Mouse (Mus musculus): ENCODE measurements around the gene Slc25a13. TPM values are rescaled to one million over a fixed set of nuclear protein-coding genes. Genes with fewer than 3 reads are reported as not detected.

Gene Slc25a13
- polyA plus RNA-seq, 1 experiment from 2014 or later, result 55.2 TPM

GRCm38 (mm10) chr6:6121904-6122303 is 95.1 kb downstream of the Slc25a13 start:
- WGBS, result 88% methylated on average over 5 of the region's 5 CpGs
- Histone ChIP-seq H3K27me3 (replicated peaks; ENCODE audit: low read depth, poor library complexity, severe bottlenecking) (no peaks in the 10 kb centered on the region), H3K27ac (replicated peaks) (no peak overlapping the region), H3K4me1 (no peaks in the 10 kb centered on the region), H3K9me3 (no peaks in the 10 kb centered on the region), H3K36me3 (replicated peaks) (peaks cover 16% of the 10 kb centered on the region), H3K4me3 (no peak overlapping the region)
- no peak for DNase-seq (ENCODE audit: low spot score)

- no peak for DNase-seq (ENCODE audit: low spot score)
- peaks cover 24% of the 10 kb centered on the region for H3K36me3 ChIP-seq (replicated peaks)
- no peak overlapping the region for H3K4me3 ChIP-seq
- no peaks in the 10 kb centered on the region for H3K27me3 ChIP-seq (replicated peaks; ENCODE audit: low read depth, poor library complexity, severe bottlenecking)
- H3K9me3 ChIP-seq, result no peaks in the 10 kb centered on the region
- H3K4me1 ChIP-seq, result peaks cover 3% of the 10 kb centered on the region; the same call in 1 of the 2 replicates
- WGBS, result 92% methylated on average over 4 of the region's 4 CpGs
- no peak overlapping the region for H3K27ac ChIP-seq (replicated peaks)
These were observed 96.1 kb downstream of the Slc25a13 start for GRCm38 (mm10) chr6:6120841-6121240.

GRCm38 (mm10) chr6:6115771-6116170 is 101.2 kb downstream of the Slc25a13 start:
- Histone ChIP-seq H3K27ac (replicated peaks) (no peak overlapping the region), H3K27me3 (replicated peaks; ENCODE audit: low read depth, poor library complexity, severe bottlenecking) (no peaks in the 10 kb centered on the region), H3K9me3 (no peaks in the 10 kb centered on the region), H3K36me3 (replicated peaks) (peaks cover 45% of the 10 kb centered on the region), H3K4me3 (no peak overlapping the region), H3K4me1 (peaks cover 21% of the 10 kb centered on the region)
- DNase-seq (ENCODE audit: low spot score), result no peak
- WGBS, result 83% methylated on average over 8 of the region's 8 CpGs

- Histone ChIP-seq H3K9me3 (no peaks in the 10 kb centered on the region), H3K36me3 (replicated peaks) (peaks cover 51% of the 10 kb centered on the region), H3K27me3 (replicated peaks; ENCODE audit: low read depth, poor library complexity, severe bottlenecking) (no peaks in the 10 kb centered on the region), H3K4me3 (no peak overlapping the region), H3K4me1 (peaks cover 21% of the 10 kb centered on the region), H3K27ac (replicated peaks) (no peak overlapping the region)
- peak; percentile 36 for DNase-seq (ENCODE audit: low spot score)
- 84% methylated on average over 7 of the region's 7 CpGs for WGBS
These were observed 103.2 kb downstream of the Slc25a13 start for GRCm38 (mm10) chr6:6113776-6114175.

GRCm38 (mm10) chr6:6112767-6113528 is 104.0 kb downstream of the Slc25a13 start:
- Histone ChIP-seq H3K27ac (replicated peaks) (peak overlapping the region; percentile 57; the same call in 1 of the 2 replicates), H3K9me3 (no peaks in the 10 kb centered on the region), H3K36me3 (replicated peaks) (peaks cover 54% of the 10 kb centered on the region), H3K27me3 (replicated peaks; ENCODE audit: low read depth, poor library complexity, severe bottlenecking) (no peaks in the 10 kb centered on the region), H3K4me1 (peaks cover 26% of the 10 kb centered on the region), H3K4me3 (no peak overlapping the region)
- no peak for DNase-seq (ENCODE audit: low spot score)
- WGBS, result 60% methylated on average over 10 of the region's 10 CpGs

GRCm38 (mm10) chr6:6107419-6107966 is 109.5 kb downstream of the Slc25a13 start:
- Histone ChIP-seq H3K36me3 (replicated peaks) (peaks cover 53% of the 10 kb centered on the region), H3K4me1 (peaks cover 35% of the 10 kb centered on the region), H3K9me3 (no peaks in the 10 kb centered on the region), H3K27ac (replicated peaks) (no peak overlapping the region), H3K4me3 (no peak overlapping the region), H3K27me3 (replicated peaks; ENCODE audit: low read depth, poor library complexity, severe bottlenecking) (no peaks in the 10 kb centered on the region)
- 52% methylated on average over 5 of the region's 5 CpGs for WGBS
- DNase-seq (ENCODE audit: low spot score), result no peak

- 79% methylated on average over 9 of the region's 9 CpGs for WGBS
These were observed 111.4 kb downstream of the Slc25a13 start for GRCm38 (mm10) chr6:6105586-6105985.

GRCm38 (mm10) chr6:6103469-6103868 is 113.5 kb downstream of the Slc25a13 start:
- H3K27ac ChIP-seq (replicated peaks), result no peak overlapping the region
- peaks cover 33% of the 10 kb centered on the region for H3K4me1 ChIP-seq
- WGBS, result 42% methylated on average over 2 of the region's 2 CpGs
- no peaks in the 10 kb centered on the region for H3K9me3 ChIP-seq
- peaks cover 50% of the 10 kb centered on the region for H3K36me3 ChIP-seq (replicated peaks)
- no peak overlapping the region for H3K4me3 ChIP-seq
- H3K27me3 ChIP-seq (replicated peaks; ENCODE audit: low read depth, poor library complexity, severe bottlenecking), result no peaks in the 10 kb centered on the region
- no peak for DNase-seq (ENCODE audit: low spot score)

More at GRCm38 (mm10) chr6:6105586-6105985, 111.4 kb downstream of the Slc25a13 start:
- Histone ChIP-seq H3K27me3 (replicated peaks; ENCODE audit: low read depth, poor library complexity, severe bottlenecking) (no peaks in the 10 kb centered on the region), H3K4me1 (peaks cover 33% of the 10 kb centered on the region), H3K4me3 (no peak overlapping the region), H3K27ac (replicated peaks) (no peak overlapping the region), H3K36me3 (replicated peaks) (peaks cover 53% of the 10 kb centered on the region), H3K9me3 (no peaks in the 10 kb centered on the region)
- DNase-seq (ENCODE audit: low spot score), result no peak

- no peak overlapping the region for H3K27ac ChIP-seq (replicated peaks)
- peaks cover 43% of the 10 kb centered on the region for H3K36me3 ChIP-seq (replicated peaks)
- no peak overlapping the region for H3K4me3 ChIP-seq
- H3K27me3 ChIP-seq (replicated peaks; ENCODE audit: low read depth, poor library complexity, severe bottlenecking), result no peaks in the 10 kb centered on the region
- H3K9me3 ChIP-seq, result no peaks in the 10 kb centered on the region
- DNase-seq (ENCODE audit: low spot score), result no peak
- peaks cover 19% of the 10 kb centered on the region for H3K4me1 ChIP-seq
- WGBS, result 89% methylated on average over 4 of the region's 4 CpGs
These were observed 115.4 kb downstream of the Slc25a13 start for GRCm38 (mm10) chr6:6101605-6102004.

- WGBS, result 86% methylated on average over 9 of the region's 9 CpGs
These were observed 116.0 kb downstream of the Slc25a13 start for GRCm38 (mm10) chr6:6100892-6101480.

GRCm38 (mm10) chr6:6093978-6094377 is 123.0 kb downstream of the Slc25a13 start:
- Histone ChIP-seq H3K27me3 (replicated peaks; ENCODE audit: low read depth, poor library complexity, severe bottlenecking) (no peaks in the 10 kb centered on the region), H3K27ac (replicated peaks) (no peak overlapping the region), H3K4me3 (no peak overlapping the region), H3K4me1 (peaks cover 6% of the 10 kb centered on the region), H3K9me3 (no peaks in the 10 kb centered on the region), H3K36me3 (replicated peaks) (peaks cover 49% of the 10 kb centered on the region)
- WGBS, result 82% methylated on average over 3 of the region's 3 CpGs
- DNase-seq (ENCODE audit: low spot score), result no peak

More at GRCm38 (mm10) chr6:6100892-6101480, 116.0 kb downstream of the Slc25a13 start:
- peaks cover 49% of the 10 kb centered on the region for H3K36me3 ChIP-seq (replicated peaks)
- peaks cover 19% of the 10 kb centered on the region for H3K4me1 ChIP-seq
- H3K27ac ChIP-seq (replicated peaks), result no peak overlapping the region
- no peak for DNase-seq (ENCODE audit: low spot score)
- no peaks in the 10 kb centered on the region for H3K27me3 ChIP-seq (replicated peaks; ENCODE audit: low read depth, poor library complexity, severe bottlenecking)
- no peaks in the 10 kb centered on the region for H3K9me3 ChIP-seq
- no peak overlapping the region for H3K4me3 ChIP-seq

GRCm38 (mm10) chr6:6093522-6093921 is 123.5 kb downstream of the Slc25a13 start:
- Histone ChIP-seq H3K4me1 (peaks cover 6% of the 10 kb centered on the region), H3K27ac (replicated peaks) (no peak overlapping the region), H3K4me3 (no peak overlapping the region), H3K36me3 (replicated peaks) (peaks cover 45% of the 10 kb centered on the region), H3K9me3 (no peaks in the 10 kb centered on the region), H3K27me3 (replicated peaks; ENCODE audit: low read depth, poor library complexity, severe bottlenecking) (no peaks in the 10 kb centered on the region)
- 73% methylated on average over 3 of the region's 3 CpGs for WGBS
- DNase-seq (ENCODE audit: low spot score), result no peak

GRCm38 (mm10) chr6:6092497-6092896 is 124.5 kb downstream of the Slc25a13 start:
- Histone ChIP-seq H3K27ac (replicated peaks) (no peak overlapping the region), H3K27me3 (replicated peaks; ENCODE audit: low read depth, poor library complexity, severe bottlenecking) (no peaks in the 10 kb centered on the region), H3K9me3 (no peaks in the 10 kb centered on the region), H3K4me1 (peaks cover 6% of the 10 kb centered on the region), H3K4me3 (no peak overlapping the region), H3K36me3 (replicated peaks) (peaks cover 50% of the 10 kb centered on the region)
- no peak for DNase-seq (ENCODE audit: low spot score)
- 66% methylated on average over 10 of the region's 10 CpGs for WGBS
